Mouse (Mus musculus): Measurements from ENCODE around the gene Gadd45a. TPM values are rescaled to one million over a fixed set of nuclear protein-coding genes. Genes with fewer than 3 reads are reported as not detected.

Gene Gadd45a
- polyA plus RNA-seq, 1 experiment from 2014 or later = 6.5 TPM

- ATAC-seq (replicated peaks; ENCODE audit: extremely low read depth, insufficient read depth, low FRiP score) = no peak
- H3K27ac ChIP-seq (ENCODE audit: low read length) = no peak overlapping the region
- H3K4me1 ChIP-seq (ENCODE audit: control insufficient read depth, insufficient read depth, low read length) = peaks cover 8% of the 10 kb centered on the region
- no peak overlapping the region for H3K9ac ChIP-seq (ENCODE audit: low read length)
- H3K4me3 ChIP-seq (ENCODE audit: low read length) = no peak overlapping the region
- H3K36me3 ChIP-seq (ENCODE audit: control insufficient read depth, insufficient read depth) = no peaks in the 10 kb centered on the region
- no peaks in the 10 kb centered on the region for H3K9me3 ChIP-seq (replicated peaks; ENCODE audit: control insufficient read depth, low read length)
- no peak overlapping the region for H3K4me2 ChIP-seq (ENCODE audit: low read depth, low read length)
- H3K27me3 ChIP-seq (ENCODE audit: control insufficient read depth, insufficient read depth, low read length) = no peaks in the 10 kb centered on the region
- 50% methylated on average over 8 of the region's 8 CpGs for WGBS
Observed at GRCm38 (mm10) chr6:67015739-67016519, 21.3 kb downstream of the Gadd45a start.

GRCm38 (mm10) chr6:67014679-67015075, 22.6 kb downstream of the Gadd45a start:
- H3K9ac ChIP-seq (ENCODE audit: low read length) = no peak overlapping the region
- peaks cover 8% of the 10 kb centered on the region for H3K4me1 ChIP-seq (ENCODE audit: control insufficient read depth, insufficient read depth, low read length)
- no peak overlapping the region for H3K4me3 ChIP-seq (ENCODE audit: low read length)
- no peak for ATAC-seq (replicated peaks; ENCODE audit: extremely low read depth, insufficient read depth, low FRiP score)
- H3K27ac ChIP-seq (ENCODE audit: low read length) = no peak overlapping the region
- H3K9me3 ChIP-seq (replicated peaks; ENCODE audit: control insufficient read depth, low read length) = no peaks in the 10 kb centered on the region
- H3K36me3 ChIP-seq (ENCODE audit: control insufficient read depth, insufficient read depth) = no peaks in the 10 kb centered on the region
- no peak overlapping the region for H3K4me2 ChIP-seq (ENCODE audit: low read depth, low read length)
- WGBS = 96% methylated on average over 1 of the region's 1 CpGs
- no peaks in the 10 kb centered on the region for H3K27me3 ChIP-seq (ENCODE audit: control insufficient read depth, insufficient read depth, low read length)

GRCm38 (mm10) chr6:67013949-67014678, 23.1 kb downstream of the Gadd45a start:
- H3K9me3 ChIP-seq (replicated peaks; ENCODE audit: control insufficient read depth, low read length) = no peaks in the 10 kb centered on the region
- no peaks in the 10 kb centered on the region for H3K27me3 ChIP-seq (ENCODE audit: control insufficient read depth, insufficient read depth, low read length)
- no peak for ATAC-seq (replicated peaks; ENCODE audit: extremely low read depth, insufficient read depth, low FRiP score)
- no peak overlapping the region for H3K9ac ChIP-seq (ENCODE audit: low read length)
- H3K4me3 ChIP-seq (ENCODE audit: low read length) = no peak overlapping the region
- 86% methylated on average over 9 of the region's 9 CpGs for WGBS
- H3K4me1 ChIP-seq (ENCODE audit: control insufficient read depth, insufficient read depth, low read length) = peaks cover 8% of the 10 kb centered on the region
- H3K4me2 ChIP-seq (ENCODE audit: low read depth, low read length) = no peak overlapping the region
- no peak overlapping the region for H3K27ac ChIP-seq (ENCODE audit: low read length)
- H3K36me3 ChIP-seq (ENCODE audit: control insufficient read depth, insufficient read depth) = no peaks in the 10 kb centered on the region

- 82% methylated on average over 6 of the region's 6 CpGs for WGBS
Observed at GRCm38 (mm10) chr6:67013293-67013948, 23.8 kb downstream of the Gadd45a start.

GRCm38 (mm10) chr6:67011217-67011518, 26.1 kb downstream of the Gadd45a start:
- peaks cover 7% of the 10 kb centered on the region for H3K4me1 ChIP-seq (ENCODE audit: control insufficient read depth, insufficient read depth, low read length)
- H3K27ac ChIP-seq (ENCODE audit: low read length) = no peak overlapping the region
- no peak overlapping the region for H3K9ac ChIP-seq (ENCODE audit: low read length)
- no peak overlapping the region for H3K4me3 ChIP-seq (ENCODE audit: low read length)
- no peak overlapping the region for H3K4me2 ChIP-seq (ENCODE audit: low read depth, low read length)
- no peaks in the 10 kb centered on the region for H3K36me3 ChIP-seq (ENCODE audit: control insufficient read depth, insufficient read depth)
- H3K27me3 ChIP-seq (ENCODE audit: control insufficient read depth, insufficient read depth, low read length) = no peaks in the 10 kb centered on the region
- no peak for ATAC-seq (replicated peaks; ENCODE audit: extremely low read depth, insufficient read depth, low FRiP score)
- H3K9me3 ChIP-seq (replicated peaks; ENCODE audit: control insufficient read depth, low read length) = no peaks in the 10 kb centered on the region

More at GRCm38 (mm10) chr6:67013293-67013948, 23.8 kb downstream of the Gadd45a start:
- peaks cover 8% of the 10 kb centered on the region for H3K4me1 ChIP-seq (ENCODE audit: control insufficient read depth, insufficient read depth, low read length)
- no peaks in the 10 kb centered on the region for H3K27me3 ChIP-seq (ENCODE audit: control insufficient read depth, insufficient read depth, low read length)
- no peaks in the 10 kb centered on the region for H3K36me3 ChIP-seq (ENCODE audit: control insufficient read depth, insufficient read depth)
- ATAC-seq (replicated peaks; ENCODE audit: extremely low read depth, insufficient read depth, low FRiP score) = no peak
- H3K4me2 ChIP-seq (ENCODE audit: low read depth, low read length) = no peak overlapping the region
- H3K9me3 ChIP-seq (replicated peaks; ENCODE audit: control insufficient read depth, low read length) = no peaks in the 10 kb centered on the region
- no peak overlapping the region for H3K27ac ChIP-seq (ENCODE audit: low read length)
- no peak overlapping the region for H3K9ac ChIP-seq (ENCODE audit: low read length)
- H3K4me3 ChIP-seq (ENCODE audit: low read length) = no peak overlapping the region

GRCm38 (mm10) chr6:67010370-67011216, 26.7 kb downstream of the Gadd45a start:
- WGBS = 76% methylated on average over 7 of the region's 7 CpGs
- ATAC-seq (replicated peaks; ENCODE audit: extremely low read depth, insufficient read depth, low FRiP score) = no peak
- peaks cover 1% of the 10 kb centered on the region for H3K4me1 ChIP-seq (ENCODE audit: control insufficient read depth, insufficient read depth, low read length)

GRCm38 (mm10) chr6:67009888-67010287, 27.4 kb downstream of the Gadd45a start:
- ATAC-seq (replicated peaks; ENCODE audit: extremely low read depth, insufficient read depth, low FRiP score) = no peak
- Histone ChIP-seq H3K4me1 (ENCODE audit: control insufficient read depth, insufficient read depth, low read length) (no peaks in the 10 kb centered on the region), H3K27ac (ENCODE audit: low read length) (no peak overlapping the region), H3K9me3 (replicated peaks; ENCODE audit: control insufficient read depth, low read length) (no peaks in the 10 kb centered on the region), H3K9ac (ENCODE audit: low read length) (no peak overlapping the region), H3K4me2 (ENCODE audit: low read depth, low read length) (no peak overlapping the region), H3K4me3 (ENCODE audit: low read length) (no peak overlapping the region), H3K27me3 (ENCODE audit: control insufficient read depth, insufficient read depth, low read length) (no peaks in the 10 kb centered on the region), H3K36me3 (ENCODE audit: control insufficient read depth, insufficient read depth) (no peaks in the 10 kb centered on the region)
- WGBS = 86% methylated on average over 3 of the region's 3 CpGs

More at GRCm38 (mm10) chr6:67010370-67011216, 26.7 kb downstream of the Gadd45a start:
- Histone ChIP-seq H3K9me3 (replicated peaks; ENCODE audit: control insufficient read depth, low read length) (no peaks in the 10 kb centered on the region), H3K4me2 (ENCODE audit: low read depth, low read length) (no peak overlapping the region), H3K27me3 (ENCODE audit: control insufficient read depth, insufficient read depth, low read length) (no peaks in the 10 kb centered on the region), H3K36me3 (ENCODE audit: control insufficient read depth, insufficient read depth) (no peaks in the 10 kb centered on the region), H3K27ac (ENCODE audit: low read length) (no peak overlapping the region), H3K4me3 (ENCODE audit: low read length) (no peak overlapping the region), H3K9ac (ENCODE audit: low read length) (no peak overlapping the region)

GRCm38 (mm10) chr6:66999800-67000199, 37.5 kb downstream of the Gadd45a start:
- Histone ChIP-seq H3K4me1 (ENCODE audit: control insufficient read depth, insufficient read depth, low read length) (no peaks in the 10 kb centered on the region), H3K27me3 (ENCODE audit: control insufficient read depth, insufficient read depth, low read length) (no peaks in the 10 kb centered on the region), H3K27ac (ENCODE audit: low read length) (no peak overlapping the region), H3K4me2 (ENCODE audit: low read depth, low read length) (no peak overlapping the region), H3K4me3 (ENCODE audit: low read length) (no peak overlapping the region), H3K9ac (ENCODE audit: low read length) (no peak overlapping the region), H3K36me3 (ENCODE audit: control insufficient read depth, insufficient read depth) (no peaks in the 10 kb centered on the region), H3K9me3 (replicated peaks; ENCODE audit: control insufficient read depth, low read length) (no peaks in the 10 kb centered on the region)
- ATAC-seq (replicated peaks; ENCODE audit: extremely low read depth, insufficient read depth, low FRiP score) = no peak
